Mouse (Mus musculus) forebrain, embryonic 16.5 days (tissue): ENCODE data around the gene Matn1. TPM values are rescaled to one million over a fixed set of nuclear protein-coding genes. Genes with fewer than 3 reads are reported as not detected.

ENCODE experiments used
- ATAC-seq: fragments of 200-750 bp; cut with Nextera tagmentation; 2 replicates; pipeline ENCODE4 v1.8.0; 2017; ENCODE audit warnings: mild to moderate bottlenecking, moderate library complexity
- H3K27ac ChIP-seq: fragments of 300-500 bp; sonication (generic); 2 replicates; pipeline ENCODE4 v1.5.1; 2014; ENCODE audit warnings: low read length, control low read depth
- H3K27me3 ChIP-seq: fragments of 300-500 bp; sonication (generic); replicated peaks from 2 replicates; pipeline ENCODE4 v1.6.1; 2014; ENCODE audit warnings: low read length; ENCODE audit not compliant: control insufficient read depth, insufficient read depth
- H3K36me3 ChIP-seq: fragments of 300-500 bp; sonication (generic); 2 replicates; pipeline ENCODE4 v1.6.1; 2014; ENCODE audit not compliant: control insufficient read depth, insufficient read depth
- H3K4me1 ChIP-seq: fragments of 300-500 bp; sonication (generic); replicated peaks from 2 replicates; pipeline ENCODE4 v1.6.1; 2014; ENCODE audit warnings: low read length; ENCODE audit not compliant: control insufficient read depth, insufficient read depth
- H3K4me2 ChIP-seq: fragments of 300-500 bp; sonication (generic); 2 replicates; pipeline ENCODE4 v1.6.1; 2014; ENCODE audit warnings: mild to moderate bottlenecking, low read length, control low read depth
- H3K4me3 ChIP-seq: fragments of 300-500 bp; sonication (generic); replicated peaks from 2 replicates; pipeline ENCODE4 v1.5.1; 2014; ENCODE audit warnings: mild to moderate bottlenecking, low read length, control low read depth
- H3K9ac ChIP-seq: fragments of 300-500 bp; sonication (generic); replicated peaks from 2 replicates; pipeline ENCODE4 v1.6.1; 2014; ENCODE audit warnings: low read depth, low read length, control low read depth
- H3K9me3 ChIP-seq: fragments of 300-500 bp; sonication (generic); 2 replicates; pipeline ENCODE4 v1.6.1; 2016; ENCODE audit warnings: low read length; ENCODE audit not compliant: control insufficient read depth
- WGBS: fragments of 180-500 bp; shearing (Covaris S2); extraction: QIAGEN DNeasy Blood & Tissue Kit; methylation state at CpG from one replicate; pipeline ENCODE4 v1.1.7; 2014; 5-methylcytosine and 5-hydroxymethylcytosine counted together
- polyA plus RNA-seq: library from polyadenylated mRNA; unstranded; fragments of >200 nt; fragmentation: Nextera tagmentation; extraction: Ambion mirVana; gene quantifications from 2 replicates; pipeline ENCODE4 v1.2.1, GENCODE M21; 2015

Matn1 gene
- 3.3 TPM in 1 of 2 replicates, not detected in the other for polyA plus RNA-seq

DNA sequence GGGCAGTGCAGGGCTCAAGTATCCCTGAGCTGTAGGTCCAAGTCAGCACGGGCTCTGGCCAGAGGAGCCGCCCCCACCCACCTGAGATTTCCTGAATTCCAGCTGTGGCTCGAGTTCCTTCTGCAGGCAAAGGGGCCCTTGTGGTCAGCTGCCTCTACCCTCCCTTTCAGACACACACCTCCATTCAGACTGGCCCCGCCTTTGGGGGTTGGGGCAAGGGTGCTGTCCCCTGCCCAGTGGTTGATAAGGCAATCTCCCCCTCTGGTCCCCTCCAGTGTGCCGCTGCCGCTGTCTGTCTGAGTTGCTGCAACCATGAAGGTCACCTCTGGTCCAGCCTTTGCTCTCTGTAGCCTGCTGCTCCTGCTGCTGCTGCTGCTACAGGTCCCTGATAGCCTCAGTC is at the start of gene Matn1:
Gene Matn1, plus strand, starts transcription at position 274 of the 400 bp plus-strand sequence.
- H3K9ac ChIP-seq = no peak within 1 kb of the TSS
- no peak within 1 kb of the TSS for H3K27ac ChIP-seq
- no peaks in the 10 kb centered on the region for H3K27me3 ChIP-seq
- H3K4me2 ChIP-seq = no peak within 1 kb of the TSS
- no peak within 1 kb of the TSS for H3K4me3 ChIP-seq
- no peaks in the 10 kb centered on the region for H3K9me3 ChIP-seq
- no peaks in the 10 kb centered on the region for H3K36me3 ChIP-seq
- 55% methylated on average over 6 of the region's 6 CpGs for WGBS
- peaks cover 4% of the 10 kb centered on the region; the same call in 1 of the 2 replicates for H3K4me1 ChIP-seq
- ATAC-seq = no peak

DNA sequence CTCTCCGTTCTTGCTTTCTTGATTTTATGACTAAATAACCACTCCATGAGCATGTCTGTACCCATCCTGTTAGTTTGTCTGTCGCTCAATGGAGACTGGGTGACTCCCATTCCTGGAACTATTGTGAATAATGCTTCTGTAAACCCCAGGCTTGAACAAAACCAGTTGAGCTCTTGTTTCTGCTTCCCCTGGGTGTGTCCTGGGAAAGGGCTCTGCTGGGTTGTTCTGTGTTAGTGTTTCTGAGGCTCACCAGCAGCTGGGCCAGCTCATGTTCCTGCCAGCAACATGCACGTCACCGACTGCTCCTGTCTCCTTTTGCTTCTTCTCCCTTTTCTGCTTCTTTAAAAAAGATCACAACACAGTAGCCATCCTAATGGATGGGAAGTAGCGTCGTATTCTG is 48.5 kb upstream of the Matn1 start:
- H3K9ac ChIP-seq = no peak overlapping the region

DNA sequence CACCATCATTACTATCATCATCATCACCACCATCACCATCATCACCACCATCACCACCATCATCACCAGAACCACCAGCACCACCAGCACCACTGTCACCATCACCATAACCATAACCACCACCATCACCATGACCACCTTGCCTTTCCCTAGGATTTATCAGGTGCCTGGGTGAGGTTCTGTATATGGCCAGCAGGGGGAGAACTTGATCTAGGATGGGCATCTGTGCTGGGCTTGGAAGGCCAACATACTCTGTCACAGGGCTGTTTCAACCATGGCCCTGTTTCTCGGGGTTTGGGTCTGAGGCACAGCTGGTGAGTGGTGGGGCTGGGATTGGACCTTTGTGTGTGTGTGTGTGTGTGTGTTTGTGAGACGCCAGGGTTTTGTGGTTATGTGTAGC is 47.8 kb upstream of the Matn1 start:
- no peak overlapping the region for H3K4me3 ChIP-seq
- no peak overlapping the region for H3K4me2 ChIP-seq
- H3K9me3 ChIP-seq = no peaks in the 10 kb centered on the region
- no peaks in the 10 kb centered on the region for H3K4me1 ChIP-seq
- H3K27ac ChIP-seq = no peak overlapping the region
- H3K27me3 ChIP-seq = no peaks in the 10 kb centered on the region
- no peak overlapping the region for H3K9ac ChIP-seq
- no peak for ATAC-seq
- WGBS = 62% methylated on average over 2 of the region's 2 CpGs
- no peaks in the 10 kb centered on the region for H3K36me3 ChIP-seq

More for the DNA sequence above, 48.5 kb upstream of the Matn1 start:
- Histone ChIP-seq H3K4me1 (no peaks in the 10 kb centered on the region), H3K27me3 (no peaks in the 10 kb centered on the region), H3K4me2 (no peak overlapping the region), H3K36me3 (no peaks in the 10 kb centered on the region), H3K9me3 (no peaks in the 10 kb centered on the region), H3K4me3 (no peak overlapping the region), H3K27ac (no peak overlapping the region)
- WGBS = 86% methylated on average over 6 of the region's 6 CpGs
- no peak for ATAC-seq

DNA sequence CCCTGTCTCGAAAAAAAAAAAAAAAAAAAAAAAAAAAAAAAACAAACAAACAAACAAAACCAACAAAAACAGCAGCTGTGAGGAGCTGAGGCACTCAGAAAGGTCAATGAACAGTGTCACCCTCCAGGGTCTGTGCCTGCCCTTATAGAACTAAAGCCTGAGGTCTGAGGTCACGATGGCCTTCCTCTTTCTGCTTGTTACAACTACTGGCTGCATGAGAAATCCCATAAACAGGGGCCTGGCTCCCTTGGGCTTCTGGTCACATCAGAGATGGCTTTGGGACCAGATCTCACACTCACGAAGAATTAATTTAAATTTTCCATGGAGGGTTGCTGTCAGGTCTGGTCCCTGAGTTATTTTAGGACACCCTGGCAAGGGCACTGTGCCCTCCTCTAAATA is 44.8 kb upstream of the Matn1 start:
- Histone ChIP-seq H3K4me1 (no peaks in the 10 kb centered on the region), H3K9me3 (no peaks in the 10 kb centered on the region), H3K9ac (no peak overlapping the region), H3K36me3 (no peaks in the 10 kb centered on the region), H3K27ac (no peak overlapping the region), H3K4me3 (no peak overlapping the region), H3K4me2 (no peak overlapping the region), H3K27me3 (no peaks in the 10 kb centered on the region)
- no peak for ATAC-seq
- WGBS = 91% methylated on average over 2 of the region's 3 CpGs

GRCm38 (mm10) chr4:130899782-130900427 is 44.3 kb upstream of the Matn1 start:
- H3K4me3 ChIP-seq = no peak overlapping the region
- H3K36me3 ChIP-seq = no peaks in the 10 kb centered on the region
- 75% methylated on average over 6 of the region's 6 CpGs for WGBS
- no peaks in the 10 kb centered on the region for H3K4me1 ChIP-seq
- ATAC-seq = no peak
- H3K9ac ChIP-seq = no peak overlapping the region
- H3K4me2 ChIP-seq = no peak overlapping the region
- no peaks in the 10 kb centered on the region for H3K27me3 ChIP-seq
- H3K9me3 ChIP-seq = no peaks in the 10 kb centered on the region
- no peak overlapping the region for H3K27ac ChIP-seq

- no peaks in the 10 kb centered on the region for H3K27me3 ChIP-seq
- H3K4me3 ChIP-seq = no peak overlapping the region
- no peaks in the 10 kb centered on the region for H3K36me3 ChIP-seq
- 48% methylated on average over 7 of the region's 7 CpGs for WGBS
- H3K9me3 ChIP-seq = no peaks in the 10 kb centered on the region
- no peak overlapping the region for H3K27ac ChIP-seq
- no peak overlapping the region for H3K4me2 ChIP-seq
- no peaks in the 10 kb centered on the region for H3K4me1 ChIP-seq
- no peak for ATAC-seq
- no peak overlapping the region for H3K9ac ChIP-seq
Observed at GRCm38 (mm10) chr4:130900746-130901145, 43.4 kb upstream of the Matn1 start.

- H3K36me3 ChIP-seq = no peaks in the 10 kb centered on the region
- no peak overlapping the region for H3K27ac ChIP-seq
- H3K9ac ChIP-seq = no peak overlapping the region
- 73% methylated on average over 8 of the region's 8 CpGs for WGBS
- H3K9me3 ChIP-seq = no peaks in the 10 kb centered on the region
- H3K4me3 ChIP-seq = no peak overlapping the region
- peaks cover 6% of the 10 kb centered on the region for H3K4me1 ChIP-seq
- no peak overlapping the region for H3K4me2 ChIP-seq
- H3K27me3 ChIP-seq = no peaks in the 10 kb centered on the region
- no peak for ATAC-seq
Observed at GRCm38 (mm10) chr4:130902289-130902781, 41.9 kb upstream of the Matn1 start.

- Histone ChIP-seq H3K27ac (no peak overlapping the region), H3K9me3 (no peaks in the 10 kb centered on the region), H3K36me3 (no peaks in the 10 kb centered on the region), H3K9ac (no peak overlapping the region), H3K4me2 (no peak overlapping the region), H3K4me3 (no peak overlapping the region), H3K4me1 (peaks cover 6% of the 10 kb centered on the region), H3K27me3 (no peaks in the 10 kb centered on the region)
- 79% methylated on average over 7 of the region's 7 CpGs for WGBS
- no peak for ATAC-seq
Observed at GRCm38 (mm10) chr4:130905025-130905424, 39.2 kb upstream of the Matn1 start.

DNA sequence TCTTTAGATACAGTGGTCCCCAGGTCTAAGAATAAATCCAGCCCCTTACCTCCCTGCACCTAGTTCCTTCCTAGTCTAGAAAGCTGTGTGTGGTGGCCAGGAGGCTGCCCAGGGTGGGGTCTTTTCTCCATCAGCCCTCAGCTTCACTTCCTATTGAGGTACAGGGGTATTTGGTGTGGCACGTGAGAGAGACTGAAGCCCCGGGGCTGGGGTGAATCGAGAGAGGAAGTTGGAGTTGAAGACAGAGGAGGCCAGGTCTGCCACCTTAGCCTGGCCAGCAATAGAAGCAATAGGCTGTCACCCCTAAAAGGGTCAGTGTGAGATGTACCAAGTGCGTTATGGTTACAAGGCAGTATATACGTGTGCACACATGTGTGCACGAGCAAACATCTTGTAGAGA is 38.3 kb upstream of the Matn1 start:
- H3K4me1 ChIP-seq = peaks cover 6% of the 10 kb centered on the region
- H3K4me2 ChIP-seq = no peak overlapping the region
- no peaks in the 10 kb centered on the region for H3K36me3 ChIP-seq
- H3K27ac ChIP-seq = no peak overlapping the region
- H3K4me3 ChIP-seq = no peak overlapping the region
- 80% methylated on average over 6 of the region's 6 CpGs for WGBS
- ATAC-seq = no peak
- H3K9me3 ChIP-seq = no peaks in the 10 kb centered on the region
- H3K9ac ChIP-seq = no peak overlapping the region
- no peaks in the 10 kb centered on the region for H3K27me3 ChIP-seq

DNA sequence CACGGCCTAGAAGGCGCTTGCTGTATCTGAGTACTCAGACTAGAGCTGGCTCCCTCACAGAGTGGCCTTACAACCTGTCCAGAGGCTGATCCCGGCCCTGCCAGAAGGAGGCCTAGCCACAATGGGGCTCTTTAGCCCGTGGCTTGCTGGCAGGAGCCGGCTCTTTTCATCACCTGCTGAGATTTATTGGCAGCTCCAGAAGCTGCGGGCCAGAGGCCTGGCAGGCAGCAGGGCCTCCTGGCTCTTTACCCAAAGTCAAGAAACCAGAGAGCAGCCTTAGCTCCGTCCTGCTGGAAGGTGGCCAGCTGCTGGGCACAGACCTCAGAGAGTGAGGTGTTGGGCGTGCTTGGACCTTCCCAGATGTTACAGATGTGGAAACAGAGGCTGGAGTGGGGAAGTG is 37.9 kb upstream of the Matn1 start:
- no peaks in the 10 kb centered on the region for H3K27me3 ChIP-seq
- H3K36me3 ChIP-seq = no peaks in the 10 kb centered on the region
- no peak for ATAC-seq
- H3K4me1 ChIP-seq = peaks cover 6% of the 10 kb centered on the region
- no peak overlapping the region for H3K4me2 ChIP-seq
- WGBS = 22% methylated on average over 8 of the region's 8 CpGs
- H3K9me3 ChIP-seq = no peaks in the 10 kb centered on the region
- no peak overlapping the region for H3K27ac ChIP-seq
- H3K4me3 ChIP-seq = no peak overlapping the region
- no peak overlapping the region for H3K9ac ChIP-seq
